Mouse (Mus musculus) hindbrain, postnatal 0 days (tissue): Measurements from ENCODE around the gene Cbln1. TPM values are rescaled to one million over a fixed set of nuclear protein-coding genes. Genes with fewer than 3 reads are reported as not detected.

Experiments
- ATAC-seq: fragments of 200-750 bp; cut with Nextera tagmentation; 2 replicates; pipeline ENCODE4 v1.8.0; 2017; ENCODE audit warnings: mild to moderate bottlenecking, moderate TSS enrichment, moderate library complexity
- DNase-seq: peaks from one replicate; pipeline ENCODE4 v3.0.0-alpha.2; 2015; ENCODE audit warnings: low spot score
- H3K27ac ChIP-seq: fragments of 300-500 bp; sonication (generic); 2 replicates; pipeline ENCODE4 v1.5.1; 2014; ENCODE audit warnings: mild to moderate bottlenecking
- H3K27me3 ChIP-seq: fragments of 300-500 bp; sonication (generic); 2 replicates; pipeline ENCODE4 v1.6.1; 2014; ENCODE audit warnings: low read length, mixed read lengths; ENCODE audit not compliant: insufficient read depth
- H3K36me3 ChIP-seq: fragments of 300-500 bp; sonication (generic); 2 replicates; pipeline ENCODE4 v1.6.1; 2014; ENCODE audit warnings: low read length, mixed read lengths; ENCODE audit not compliant: insufficient read depth
- H3K4me1 ChIP-seq: fragments of 300-500 bp; sonication (generic); 2 replicates; pipeline ENCODE4 v1.6.1; 2014; ENCODE audit warnings: antibody characterized with exemption, low read length, mixed read lengths; ENCODE audit not compliant: insufficient read depth
- H3K4me2 ChIP-seq: fragments of 300-500 bp; sonication (generic); 2 replicates; pipeline ENCODE4 v1.6.1; 2014; ENCODE audit warnings: low read depth, mild to moderate bottlenecking, low read length, moderate library complexity, mixed read lengths
- H3K4me3 ChIP-seq: fragments of 300-500 bp; sonication (generic); 2 replicates; pipeline ENCODE4 v1.5.1; 2014; ENCODE audit warnings: low read length
- H3K9ac ChIP-seq: fragments of 300-500 bp; sonication (generic); replicated peaks from 2 replicates; pipeline ENCODE4 v1.6.1; 2014; ENCODE audit warnings: mild to moderate bottlenecking, low read length, moderate library complexity, mixed read lengths
- H3K9me3 ChIP-seq: fragments of 300-500 bp; sonication (generic); 2 replicates; pipeline ENCODE4 v1.6.1; 2016; ENCODE audit warnings: low read length, mixed read lengths
- CTCF ChIP-seq: IDR thresholded peaks from 2 replicates; pipeline ENCODE4 v1.5.1; 2016; ENCODE audit warnings: antibody characterized with exemption, control low read depth, low read depth
- WGBS: fragments of 180-500 bp; shearing (Covaris S2); extraction: QIAGEN DNeasy Blood & Tissue Kit; methylation state at CpG from one replicate; pipeline ENCODE4 v1.1.7; 2014; 5-methylcytosine and 5-hydroxymethylcytosine counted together
- polyA plus RNA-seq: library from polyadenylated mRNA; unstranded; fragments of >200 nt; fragmentation: Nextera tagmentation; extraction: Ambion mirVana; gene quantifications from 2 replicates; pipeline ENCODE4 v1.2.1, GENCODE M21; 2015
- total RNA-seq: library from RNA; depleted of rRNA; stranded (reverse); fragments of >200 nt; gene quantifications from 2 replicates; pipeline ENCODE4 v1.2.3, GENCODE M21; 2014; rRNA removed

Cbln1 gene
- total and polyA plus RNA-seq, 2 experiments from 2014 or later, result 56.8 to 181 TPM

GRCm38 (mm10) chr8:87434592-87434991 is 37.8 kb downstream of the Cbln1 start:
- WGBS, result 80% methylated on average over 3 of the region's 3 CpGs
- H3K27me3 ChIP-seq, result no peaks in the 10 kb centered on the region
- no peak for ATAC-seq

GRCm38 (mm10) chr8:87427188-87427587 is 45.2 kb downstream of the Cbln1 start:
- DNase-seq (no peak), ATAC-seq (no peak)
- Histone ChIP-seq H3K36me3 (no peaks in the 10 kb centered on the region), H3K27me3 (no peaks in the 10 kb centered on the region), H3K4me2 (no peak overlapping the region), H3K27ac (no peak overlapping the region), H3K4me1 (no peaks in the 10 kb centered on the region), H3K9me3 (no peaks in the 10 kb centered on the region), H3K9ac (no peak overlapping the region), H3K4me3 (no peak overlapping the region)
- no peak for TF ChIP-seq CTCF

More at GRCm38 (mm10) chr8:87434592-87434991, 37.8 kb downstream of the Cbln1 start:
- H3K27ac ChIP-seq, result no peak overlapping the region
- H3K9ac ChIP-seq, result no peak overlapping the region
- TF ChIP-seq CTCF, result no peak
- DNase-seq, result no peak
- no peaks in the 10 kb centered on the region for H3K9me3 ChIP-seq
- H3K4me2 ChIP-seq, result no peak overlapping the region
- no peak overlapping the region for H3K4me3 ChIP-seq
- no peaks in the 10 kb centered on the region for H3K4me1 ChIP-seq
- no peaks in the 10 kb centered on the region for H3K36me3 ChIP-seq

- 61% methylated on average over 5 of the region's 5 CpGs for WGBS
- Histone ChIP-seq H3K36me3 (no peaks in the 10 kb centered on the region), H3K4me3 (no peak overlapping the region), H3K27ac (no peak overlapping the region), H3K27me3 (no peaks in the 10 kb centered on the region), H3K9me3 (no peaks in the 10 kb centered on the region), H3K9ac (no peak overlapping the region), H3K4me1 (no peaks in the 10 kb centered on the region), H3K4me2 (no peak overlapping the region)
- no peak for TF ChIP-seq CTCF
- DNase-seq (no peak), ATAC-seq (no peak)
Measured at GRCm38 (mm10) chr8:87424706-87425105, 47.7 kb downstream of the Cbln1 start.

GRCm38 (mm10) chr8:87421697-87422096 is 50.7 kb downstream of the Cbln1 start:
- 80% methylated on average over 8 of the region's 8 CpGs for WGBS
- no peak for TF ChIP-seq CTCF
- H3K4me2 ChIP-seq, result no peak overlapping the region
- no peak for ATAC-seq
- H3K4me3 ChIP-seq, result no peak overlapping the region
- DNase-seq, result no peak
- no peaks in the 10 kb centered on the region for H3K36me3 ChIP-seq
- H3K27ac ChIP-seq, result no peak overlapping the region
- H3K27me3 ChIP-seq, result no peaks in the 10 kb centered on the region
- H3K9ac ChIP-seq, result no peak overlapping the region
- no peaks in the 10 kb centered on the region for H3K9me3 ChIP-seq
- no peaks in the 10 kb centered on the region for H3K4me1 ChIP-seq

Other genes starting within 250 kb of the Cbln1 start
- gene 4933402J07Rik, start 91.2 kb upstream of the Cbln1 start, total RNA-seq, result not detected in 2 replicates
- not detected in 2 replicates for gene 4933402J07Rik, start 91.2 kb upstream of the Cbln1 start, polyA plus RNA-seq